In genomic region chr2:152337591-152338212, GRCm38 (mm10) we compare ENCODE assay signal across 21 mouse cellular contexts. TPM values are rescaled to one million over a fixed set of nuclear protein-coding genes. Genes with fewer than 3 reads are reported as not detected.
DNase-seq lines count a peak whose midpoint lies in the region; ATAC-seq and TF ChIP-seq lines count a peak whose summit lies in the region.
"Had no signal": no experiment of that assay in that cellular context is flagged by ENCODE, and none has a peak within 500 bp of the region (broad histone marks: within the 10 kb centered on the region; RNA-seq: fewer than 3 reads in every experiment).

No protein-coding gene starts in this region.

- ATAC-seq in kidney, embryonic 14.5 days (ENCODE audit: low FRiP score, low TSS enrichment): no peak
- ATAC-seq in lung, embryonic 15.5 days (ENCODE audit: borderline replicate concordance, extremely low read depth, low FRiP score, low TSS enrichment): no peak
- ATAC-seq: forebrain, embryonic 13.5 days; hindbrain, postnatal 0 days; midbrain, embryonic 16.5 days had no signal

- DNase-seq in kidney, adult 9 months: peak; percentile 35
- no peak for DNase-seq in lung, postnatal 10 days
- no peak for DNase-seq in cerebellum, postnatal 4 days (ENCODE audit: low spot score in 2 of 2)
- DNase-seq: adrenal gland, postnatal 25 days; gastrocnemius, postnatal 10 days; kidney, postnatal 10 days; liver, embryonic 13.5 days; thymus, postnatal 4 days had no signal

- H3K4me3 ChIP-seq in kidney, embryonic 14.5 days (ENCODE audit: low read length): no peak overlapping the region
- H3K4me3 ChIP-seq in lung, embryonic 15.5 days: no peak overlapping the region
- H3K4me3 ChIP-seq in brown adipose tissue, adult 24 weeks (ENCODE audit: insufficient read depth, low read depth, low read length): no peak overlapping the region
- H3K4me3 ChIP-seq in small intestine, adult 2 months (ENCODE audit: low read depth, low read length): peak overlapping the region; percentile 52
- H3K4me3 ChIP-seq: forebrain, embryonic 13.5 days; heart, embryonic 15.5 days; left cerebral cortex, adult 2 months; limb, embryonic 12.5 days; liver, embryonic 13.5 days; neural tube, embryonic 12.5 days had no signal

- no peak overlapping the region for H3K9ac ChIP-seq in kidney, embryonic 14.5 days (ENCODE audit: low read depth, low read length)
- no peak overlapping the region for H3K9ac ChIP-seq in lung, embryonic 15.5 days
- H3K9ac ChIP-seq: forebrain, embryonic 13.5 days; heart, embryonic 15.5 days; limb, embryonic 12.5 days; liver, embryonic 13.5 days; neural tube, embryonic 12.5 days had no signal

- no peak overlapping the region for H3K4me2 ChIP-seq in kidney, embryonic 14.5 days (replicated peaks; ENCODE audit: low read depth, low read length)
- no peak overlapping the region for H3K4me2 ChIP-seq in lung, embryonic 15.5 days
- H3K4me2 ChIP-seq: forebrain, embryonic 13.5 days; heart, embryonic 15.5 days; limb, embryonic 12.5 days; liver, embryonic 13.5 days; midbrain, embryonic 11.5 days; neural tube, embryonic 12.5 days had no signal

- H3K27ac ChIP-seq in kidney, embryonic 14.5 days (ENCODE audit: low read depth, low read length): no peak overlapping the region
- H3K27ac ChIP-seq in lung, embryonic 15.5 days: peak overlapping the region; percentile 86
- peak overlapping the region; percentile 78 for H3K27ac ChIP-seq in brown adipose tissue, adult 24 weeks (replicated peaks; ENCODE audit: low read depth, low read length)
- H3K27ac ChIP-seq in small intestine, adult 2 months (ENCODE audit: insufficient read depth, low read depth, low read length): peak overlapping the region; percentile 65
- H3K27ac ChIP-seq: forebrain, embryonic 13.5 days; heart, embryonic 15.5 days; hindbrain, postnatal 0 days; left cerebral cortex, adult 2 months; limb, embryonic 12.5 days; liver, embryonic 13.5 days; neural tube, embryonic 12.5 days had no signal

- no peak for TF ChIP-seq POLR2A in small intestine, adult 2 months (IDR thresholded peaks at IDR 0.05; ENCODE audit: low read depth, low read length)

- 94% methylated on average over 11 of the region's 11 CpGs for WGBS in kidney, embryonic 14.5 days
- 82% methylated on average over 11 of the region's 11 CpGs for WGBS in lung, embryonic 15.5 days
- 31% methylated on average over 11 of the region's 11 CpGs for WGBS in small intestine, adult 2 months

- no peaks in the 10 kb centered on the region for H3K36me3 ChIP-seq in kidney, embryonic 14.5 days (ENCODE audit: control insufficient read depth, insufficient read depth, low read length)
- H3K36me3 ChIP-seq in lung, embryonic 15.5 days: no peaks in the 10 kb centered on the region
- no peaks in the 10 kb centered on the region for H3K36me3 ChIP-seq in small intestine, adult 2 months (ENCODE audit: control insufficient read depth, insufficient read depth, low read length)
- H3K36me3 ChIP-seq: heart, embryonic 15.5 days; limb, embryonic 12.5 days; liver, embryonic 13.5 days; neural tube, embryonic 12.5 days had no signal

- no peaks in the 10 kb centered on the region for H3K4me1 ChIP-seq in kidney, embryonic 14.5 days (ENCODE audit: control insufficient read depth, insufficient read depth, low read length)
- H3K4me1 ChIP-seq in lung, embryonic 15.5 days: peaks cover 18% of the 10 kb centered on the region
- peaks cover 9% of the 10 kb centered on the region for H3K4me1 ChIP-seq in brown adipose tissue, adult 24 weeks (ENCODE audit: control insufficient read depth, insufficient read depth, insufficient read length, low read length)
- peaks cover 25% of the 10 kb centered on the region for H3K4me1 ChIP-seq in small intestine, adult 2 months (ENCODE audit: control insufficient read depth, insufficient read depth, insufficient read length, low read length)
- H3K4me1 ChIP-seq: forebrain, embryonic 13.5 days; limb, embryonic 12.5 days had no signal

- no peak for TF ChIP-seq CTCF in small intestine, adult 2 months (IDR thresholded peaks at IDR 0.05; ENCODE audit: extremely low read depth, insufficient read length, insufficient replicate concordance, low read depth, low read length)

- no peaks in the 10 kb centered on the region for H3K9me3 ChIP-seq in kidney, embryonic 14.5 days (ENCODE audit: control insufficient read depth, low read length)
- H3K9me3 ChIP-seq in lung, embryonic 15.5 days: no peaks in the 10 kb centered on the region
- H3K9me3 ChIP-seq: forebrain, embryonic 13.5 days; heart, embryonic 15.5 days; limb, embryonic 12.5 days; liver, embryonic 13.5 days; neural tube, embryonic 12.5 days had no signal

- no peaks in the 10 kb centered on the region for H3K27me3 ChIP-seq in kidney, embryonic 14.5 days (ENCODE audit: control insufficient read depth, insufficient read depth, low read length)
- H3K27me3 ChIP-seq in lung, embryonic 15.5 days: no peaks in the 10 kb centered on the region
- H3K27me3 ChIP-seq in small intestine, adult 2 months (ENCODE audit: control insufficient read depth, insufficient read depth, low read length): no peaks in the 10 kb centered on the region
- H3K27me3 ChIP-seq: heart, embryonic 15.5 days; neural tube, embryonic 12.5 days had no signal

RNA-seq across cellular contexts. Expression of gene Rbck1, which starts 5.2 kb away (rescaled TPM):
- 59.1 and 87.1 TPM in 2 replicates for polyA plus RNA-seq in kidney, embryonic 14.5 days (2014; fragmentation: Nextera tagmentation; extraction: Ambion mirVana)
- 89.7 and 94.4 TPM in 2 replicates for polyA plus RNA-seq in lung, embryonic 15.5 days (2015; fragmentation: Nextera tagmentation; extraction: Ambion mirVana)
- 38.1 and 47.7 TPM in 2 replicates for polyA plus RNA-seq in brown adipose tissue, adult 24 weeks (2012; ENCODE audit: insufficient read depth, insufficient read length, missing spikeins)
- polyA plus RNA-seq in small intestine, adult 2 months (2012; rRNA removed): 185 and 340 TPM in 2 replicates

RNA-seq across cellular contexts. Expression of gene Trib3, which starts 6.1 kb away (rescaled TPM):
- 0.57 and 0.61 TPM in 2 replicates for polyA plus RNA-seq in kidney, embryonic 14.5 days (2014; fragmentation: Nextera tagmentation; extraction: Ambion mirVana)
- 4.1 and 5.0 TPM in 2 replicates for polyA plus RNA-seq in lung, embryonic 15.5 days (2015; fragmentation: Nextera tagmentation; extraction: Ambion mirVana)
- polyA plus RNA-seq in brown adipose tissue, adult 24 weeks (2012; ENCODE audit: insufficient read depth, insufficient read length, missing spikeins): 4.8 and 5.2 TPM in 2 replicates
- 5.1 and 23.5 TPM in 2 replicates for polyA plus RNA-seq in small intestine, adult 2 months (2012; rRNA removed)

RNA-seq across cellular contexts. Expression of gene Nrsn2, which starts 38.7 kb away (rescaled TPM):
- 1.7 and 2.4 TPM in 2 replicates for polyA plus RNA-seq in kidney, embryonic 14.5 days (2014; fragmentation: Nextera tagmentation; extraction: Ambion mirVana)
- polyA plus RNA-seq in lung, embryonic 15.5 days (2015; fragmentation: Nextera tagmentation; extraction: Ambion mirVana): 0.14 and 0.36 TPM in 2 replicates
- not detected in 2 replicates for polyA plus RNA-seq in brown adipose tissue, adult 24 weeks (2012; ENCODE audit: insufficient read depth, insufficient read length, missing spikeins)
- polyA plus RNA-seq in small intestine, adult 2 months (2012; rRNA removed): 0.36 and 0.51 TPM in 2 replicates
- polyA plus RNA-seq: thymus, postnatal 0 days had no signal

RNA-seq across cellular contexts. Expression of gene Tbc1d20, which starts 44.1 kb away (rescaled TPM):
- 19.4 and 37.4 TPM in 2 replicates for polyA plus RNA-seq in kidney, embryonic 14.5 days (2014; fragmentation: Nextera tagmentation; extraction: Ambion mirVana)
- 37.3 and 40.3 TPM in 2 replicates for polyA plus RNA-seq in lung, embryonic 15.5 days (2015; fragmentation: Nextera tagmentation; extraction: Ambion mirVana)
- 68.9 and 101 TPM in 2 replicates for polyA plus RNA-seq in brown adipose tissue, adult 24 weeks (2012; ENCODE audit: insufficient read depth, insufficient read length, missing spikeins)
- 23.4 and 49.6 TPM in 2 replicates for polyA plus RNA-seq in small intestine, adult 2 months (2012; rRNA removed)
